ENCODE assay signal across 8 mouse cellular contexts in genomic region chr19:12795110-12795509, GRCm38 (mm10). TPM values are rescaled to one million over a fixed set of nuclear protein-coding genes. Genes with fewer than 3 reads are reported as not detected.
DNase-seq lines count a peak whose midpoint lies in the region; ATAC-seq and TF ChIP-seq lines count a peak whose summit lies in the region.

No protein-coding gene starts in this region.

- peak overlapping the region; percentile 52 for H3K4me2 ChIP-seq in limb, embryonic 15.5 days
- peak overlapping the region; percentile 63 for H3K4me2 ChIP-seq in stomach, postnatal 0 days (replicated peaks; ENCODE audit: low read depth)

- no peaks in the 10 kb centered on the region for H3K36me3 ChIP-seq in heart, embryonic 10.5 days
- H3K36me3 ChIP-seq in thymus, adult 2 months (ENCODE audit: control insufficient read depth, insufficient read depth, low read length): no peaks in the 10 kb centered on the region
- H3K36me3 ChIP-seq in limb, embryonic 15.5 days: no peaks in the 10 kb centered on the region
- no peaks in the 10 kb centered on the region for H3K36me3 ChIP-seq in stomach, postnatal 0 days (ENCODE audit: control insufficient read depth, insufficient read depth, low read length)

- H3K9me3 ChIP-seq in heart, embryonic 10.5 days: no peaks in the 10 kb centered on the region
- no peaks in the 10 kb centered on the region for H3K9me3 ChIP-seq in limb, embryonic 15.5 days
- no peaks in the 10 kb centered on the region for H3K9me3 ChIP-seq in stomach, postnatal 0 days (ENCODE audit: control insufficient read depth, low read length)

- ATAC-seq in limb, embryonic 15.5 days (ENCODE audit: insufficient number of reproducible peaks, low FRiP score, low TSS enrichment, low read depth): peak; percentile 5; the same call in 1 of the 2 replicates
- ATAC-seq in stomach, postnatal 0 days (ENCODE audit: low FRiP score, low TSS enrichment): no peak; the same call in 1 of the 2 replicates

- TF ChIP-seq CTCF in thymus, adult 2 months (IDR thresholded peaks at IDR 0.05; ENCODE audit: borderline replicate concordance, control insufficient read depth, extremely low read depth, insufficient read depth, low read length, poor library complexity): no peak
- TF ChIP-seq CTCF in stomach, postnatal 0 days (IDR thresholded peaks at IDR 0.05; ENCODE audit: low read depth): no peak

- H3K27ac ChIP-seq in heart, embryonic 10.5 days: peak overlapping the region; percentile 99
- peak overlapping the region; percentile 90 for H3K27ac ChIP-seq in thymus, adult 2 months (ENCODE audit: control insufficient read depth, insufficient read depth, low read length)
- peak overlapping the region; percentile 100 for H3K27ac ChIP-seq in limb, embryonic 15.5 days
- peak overlapping the region; percentile 100 for H3K27ac ChIP-seq in stomach, postnatal 0 days (replicated peaks)

- intact Hi-C loops in heart, postnatal 14 days (cut with DNase I): loop anchor here (5.0 kb wide), 3 partner anchors 198 to 278 kb away; partner anchors contain the start of gene Gm4952
- intact Hi-C loops in left cerebral cortex, postnatal 4 days (cut with DNase I): loop anchor here (5.0 to 10.0 kb wide), 3 partner anchors 198 to 790 kb away; partner anchors contain the start of gene Gm4952

- no peak for DNase-seq in heart, embryonic 10.5 days (ENCODE audit: low spot score)
- no peak for DNase-seq in heart, postnatal 14 days
- DNase-seq in thymus, adult 2 months: no peak
- no peak for DNase-seq in thymus, postnatal 25 days
- DNase-seq in stomach, postnatal 0 days (ENCODE audit: low spot score): no peak
- no peak for DNase-seq in left cerebral cortex, adult 8-10 months (ENCODE audit: low spot score in 2 of 2)
- no peak for DNase-seq in left cerebral cortex, postnatal 4 days

- WGBS in heart, embryonic 10.5 days: 0% methylated on average over 48 of the region's 63 CpGs
- WGBS in thymus, adult 2 months: under 1% methylated on average over 60 of the region's 63 CpGs
- under 1% methylated on average over 44 of the region's 63 CpGs for WGBS in limb, embryonic 15.5 days
- 1% methylated on average over 19 of the region's 63 CpGs for WGBS in stomach, postnatal 0 days

- 0 out of 2 replicates have a peak, but pooled peaks cover 4% of the 10 kb centered on the region for H3K4me1 ChIP-seq in heart, embryonic 10.5 days
- no peaks in the 10 kb centered on the region; the same call in 1 of the 2 replicates for H3K4me1 ChIP-seq in thymus, adult 2 months (replicated peaks; ENCODE audit: control insufficient read depth, insufficient read depth, low read length)
- H3K4me1 ChIP-seq in limb, embryonic 15.5 days: peaks cover 2% of the 10 kb centered on the region; the same call in 1 of the 2 replicates
- H3K4me1 ChIP-seq in stomach, postnatal 0 days (replicated peaks; ENCODE audit: control insufficient read depth, insufficient read depth): no peaks in the 10 kb centered on the region

- no peaks in the 10 kb centered on the region for H3K27me3 ChIP-seq in heart, embryonic 10.5 days (ENCODE audit: insufficient read depth, poor library complexity, severe bottlenecking)
- H3K27me3 ChIP-seq in thymus, adult 2 months (ENCODE audit: control insufficient read depth, insufficient read depth, low read length): no peaks in the 10 kb centered on the region
- no peaks in the 10 kb centered on the region for H3K27me3 ChIP-seq in limb, embryonic 15.5 days
- no peaks in the 10 kb centered on the region for H3K27me3 ChIP-seq in stomach, postnatal 0 days (ENCODE audit: control insufficient read depth, insufficient read depth, low read length)

- TF ChIP-seq POLR2A in thymus, adult 2 months (IDR thresholded peaks at IDR 0.05; ENCODE audit: control insufficient read depth, extremely low read depth, insufficient read depth, low read length, poor library complexity): no peak

- H3K9ac ChIP-seq in limb, embryonic 15.5 days: peak overlapping the region; percentile 97
- peak overlapping the region; percentile 99 for H3K9ac ChIP-seq in stomach, postnatal 0 days (ENCODE audit: low read length)

- TF ChIP-seq EP300 in stomach, postnatal 0 days (optimal IDR thresholded peaks at IDR 0.05): no peak

- peak overlapping the region; percentile 94 for H3K4me3 ChIP-seq in heart, embryonic 10.5 days
- peak overlapping the region; percentile 96 for H3K4me3 ChIP-seq in thymus, adult 2 months (ENCODE audit: control insufficient read depth, insufficient read depth, low read length)
- H3K4me3 ChIP-seq in limb, embryonic 15.5 days: peak overlapping the region; percentile 99
- H3K4me3 ChIP-seq in stomach, postnatal 0 days (ENCODE audit: low read depth, low read length): peak overlapping the region; percentile 96

RNA-seq across cellular contexts. Expression of gene Zfp91, which starts 0.8 kb away (rescaled TPM):
- 11.5 and 13.4 TPM in 2 replicates for polyA plus RNA-seq in heart, embryonic 10.5 days (2016; fragmentation: Nextera tagmentation; extraction: Ambion mirVana)
- total RNA-seq in heart, postnatal 14 days (2021): 10 to 100 TPM; 69.4 to 70.8 TPM
- polyA plus RNA-seq in thymus, adult 2 months (2012; rRNA removed): 20.8 and 21.6 TPM in 2 replicates
- 11.2 and 13.8 TPM in 2 replicates for polyA plus RNA-seq in limb, embryonic 15.5 days (2015; fragmentation: Nextera tagmentation; extraction: Ambion mirVana)
- 8.6 and 8.9 TPM in 2 replicates for polyA plus RNA-seq in stomach, postnatal 0 days (2015; fragmentation: Nextera tagmentation; extraction: Ambion mirVana)
- total RNA-seq in left cerebral cortex, adult 8-10 months (2022): 10 to 100 TPM; 85.2 to 96.0 (median 91.8) TPM
- 10 to 100 TPM; 60.3 to 62.7 TPM for total RNA-seq in left cerebral cortex, postnatal 4 days (2021)

RNA-seq across cellular contexts. Expression of gene Lpxn, which starts 0.9 kb away (rescaled TPM):
- polyA plus RNA-seq in heart, embryonic 10.5 days (2016; fragmentation: Nextera tagmentation; extraction: Ambion mirVana): 0.46 and 0.54 TPM in 2 replicates
- total RNA-seq in heart, postnatal 14 days (2021): 1 to 10 TPM; 1.1 to 1.3 TPM
- polyA plus RNA-seq in thymus, adult 2 months (2012; rRNA removed): 32.2 and 40.4 TPM in 2 replicates
- 6.0 and 6.3 TPM in 2 replicates for polyA plus RNA-seq in limb, embryonic 15.5 days (2015; fragmentation: Nextera tagmentation; extraction: Ambion mirVana)
- 1.5 and 1.7 TPM in 2 replicates for polyA plus RNA-seq in stomach, postnatal 0 days (2015; fragmentation: Nextera tagmentation; extraction: Ambion mirVana)
- total RNA-seq in left cerebral cortex, adult 8-10 months (2022): 1 to 10 TPM; 1.5 to 3.8 (median 2.1) TPM
- total RNA-seq in left cerebral cortex, postnatal 4 days (2021): under 1 TPM; 0.40 to 0.82 TPM

RNA-seq across cellular contexts. Expression of gene Cntf, which starts 29.7 kb away (rescaled TPM):
- polyA plus RNA-seq in heart, embryonic 10.5 days (2016; fragmentation: Nextera tagmentation; extraction: Ambion mirVana): 0.70 and 1.1 TPM in 2 replicates
- 1 to 10 TPM; 1.6 to 2.0 TPM for total RNA-seq in heart, postnatal 14 days (2021)
- 2.5 and 3.0 TPM in 2 replicates for polyA plus RNA-seq in thymus, adult 2 months (2012; rRNA removed)
- 0.48 and 0.87 TPM in 2 replicates for polyA plus RNA-seq in limb, embryonic 15.5 days (2015; fragmentation: Nextera tagmentation; extraction: Ambion mirVana)
- 0.55 and 0.61 TPM in 2 replicates for polyA plus RNA-seq in stomach, postnatal 0 days (2015; fragmentation: Nextera tagmentation; extraction: Ambion mirVana)
- total RNA-seq in left cerebral cortex, adult 8-10 months (2022): 1 to 10 TPM; 3.2 to 4.3 (median 3.4) TPM
- total RNA-seq in left cerebral cortex, postnatal 4 days (2021): 1 to 10 TPM; 2.1 to 2.4 TPM

RNA-seq across cellular contexts. Expression of gene Gm5244, which starts 51.4 kb away (rescaled TPM):
- not detected in 2 replicates for polyA plus RNA-seq in heart, embryonic 10.5 days (2016; fragmentation: Nextera tagmentation; extraction: Ambion mirVana)
- total RNA-seq in heart, postnatal 14 days (2021): not detected
- polyA plus RNA-seq in thymus, adult 2 months (2012; rRNA removed): 0.15 TPM in 1 of 2 replicates, not detected in the other
- polyA plus RNA-seq in limb, embryonic 15.5 days (2015; fragmentation: Nextera tagmentation; extraction: Ambion mirVana): not detected in 2 replicates
- not detected in 2 replicates for polyA plus RNA-seq in stomach, postnatal 0 days (2015; fragmentation: Nextera tagmentation; extraction: Ambion mirVana)
- total RNA-seq in left cerebral cortex, adult 8-10 months (2022): not detected
- not detected for total RNA-seq in left cerebral cortex, postnatal 4 days (2021)
